Mouse (Mus musculus) left cerebral cortex, adult 18-20 months (tissue): ENCODE measurements around the gene Mllt3. TPM values are rescaled to one million over a fixed set of nuclear protein-coding genes. Genes with fewer than 3 reads are reported as not detected.
A peak's percentile ranks its signal among the peaks of the same experiment; 100 is the strongest.

Experiments used
- DNase-seq, 2 experiments: peaks; one replicate each; pipeline ENCODE4 v3.0.0; 2021 to 2022; ENCODE audit warnings: low spot score in 2 of 2, mixed read lengths in 1 of 2
- long read RNA-seq, 2 experiments: library from polyadenylated mRNA; stranded (forward); transcript quantifications; one replicate each; pipeline ENCODE4 v2.0.0; 2021
- total RNA-seq, 2 experiments: library from RNA; stranded (reverse); gene quantifications; 2 replicates each; pipeline ENCODE4 v1.2.3; 2021

Gene Mllt3
- 10 to 100 TPM; 40.0 to 49.7 TPM for total RNA-seq
- long read RNA-seq, experiment 1, full-length matches to known transcripts, result 4 of 9 reads
- long read RNA-seq, experiment 1, partial matches to known transcripts, result 1 of 9 reads
- long read RNA-seq, experiment 1, other reads (novel, unspliced or antisense), result 4 of 9 reads
- long read RNA-seq, experiment 2, full-length matches to known transcripts, result 2 of 8 reads
- long read RNA-seq, experiment 2, partial matches to known transcripts, result 3 of 8 reads
- long read RNA-seq, experiment 2, other reads (novel, unspliced or antisense), result 3 of 8 reads

DNA sequence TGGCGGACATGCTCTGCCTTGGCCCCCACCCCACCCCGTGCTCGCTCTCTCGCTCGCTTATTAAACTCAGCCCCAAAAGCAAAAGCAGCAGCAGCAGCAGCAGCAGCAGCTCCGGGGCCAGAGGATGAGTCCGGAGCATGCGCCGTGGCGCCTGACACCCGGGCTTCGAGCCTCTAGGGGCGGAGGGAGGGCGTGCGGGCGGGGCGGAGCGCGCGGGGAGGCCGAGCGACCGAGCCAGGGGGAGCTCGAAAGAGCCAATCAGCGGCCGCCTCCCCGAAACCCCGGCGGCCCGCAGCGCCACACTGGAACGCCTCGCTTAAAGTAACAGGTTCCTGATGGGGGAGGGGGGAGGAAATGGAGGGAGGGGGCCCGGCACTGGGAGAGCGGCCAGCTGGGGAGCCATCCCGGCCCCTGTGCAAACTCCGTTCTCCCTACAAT lies at the start of gene Mllt3:
Mllt3 (minus strand) TSS at position 149 of the 438 bp plus-strand sequence.
- peak; percentile 93 to 97 for DNase-seq

DNA sequence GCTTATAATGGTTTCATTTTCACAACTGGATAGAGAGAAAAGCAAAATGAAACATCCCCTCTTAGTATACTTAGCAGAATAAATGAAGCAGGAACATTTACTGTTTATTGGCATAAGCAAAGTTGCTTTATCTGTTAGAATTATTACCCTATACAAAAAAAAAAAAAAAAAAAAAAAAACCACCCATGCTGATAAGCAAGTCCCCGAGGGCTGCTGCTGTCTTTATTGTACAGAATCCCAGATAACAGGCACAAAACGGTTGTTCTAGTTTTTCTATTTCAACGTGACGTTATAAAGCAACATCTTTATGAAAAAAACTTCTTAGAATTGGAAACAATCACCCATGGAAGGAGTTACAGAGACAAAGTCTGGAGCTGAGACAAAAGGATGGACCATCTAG lies 49.2 kb upstream of the Mllt3 start:
- DNase-seq, result no peak

DNA sequence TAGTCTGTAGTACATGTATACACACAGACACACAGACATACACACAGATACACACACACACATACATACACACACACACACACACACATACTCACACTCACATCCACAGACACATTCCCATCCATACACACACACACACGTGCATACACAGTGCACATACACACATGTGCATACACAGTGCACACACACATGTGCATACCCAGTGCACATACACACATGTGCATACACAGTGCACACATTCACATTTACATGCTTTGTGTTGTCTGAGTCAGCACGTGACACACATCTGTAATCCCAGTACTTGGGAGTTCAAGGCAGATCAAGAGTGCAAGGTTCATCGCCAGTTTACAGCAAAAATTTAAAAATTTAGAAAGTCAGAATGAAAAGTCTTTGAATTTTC lies 48.7 kb upstream of the Mllt3 start:
- no peak for DNase-seq

GRCm38 (mm10) chr4:88081417-88081816 lies 48.3 kb upstream of the Mllt3 start:
- no peak for DNase-seq

DNA sequence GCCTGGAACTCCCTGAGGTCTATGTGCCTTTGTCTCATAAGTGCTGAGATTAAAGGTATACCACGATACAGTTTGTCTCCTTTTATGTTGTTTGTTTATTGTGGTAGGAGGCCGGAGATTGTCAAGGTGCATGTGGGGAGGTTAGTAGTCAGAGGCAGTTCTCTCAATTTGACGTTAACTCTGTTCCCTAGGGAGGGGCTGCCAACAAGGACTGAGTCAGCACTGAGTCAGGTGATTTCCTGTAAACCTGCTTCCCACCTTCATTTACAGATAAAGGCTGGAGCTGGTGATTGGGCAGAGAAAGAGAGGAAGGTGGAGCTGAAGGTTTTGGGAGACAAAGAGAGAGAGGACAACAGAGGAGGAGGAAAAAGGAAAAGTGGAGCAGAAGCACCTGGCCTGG lies 45.8 kb upstream of the Mllt3 start:
- no peak for DNase-seq

- no peak for DNase-seq
Observed at GRCm38 (mm10) chr4:88075388-88075787, 42.2 kb upstream of the Mllt3 start.

DNA sequence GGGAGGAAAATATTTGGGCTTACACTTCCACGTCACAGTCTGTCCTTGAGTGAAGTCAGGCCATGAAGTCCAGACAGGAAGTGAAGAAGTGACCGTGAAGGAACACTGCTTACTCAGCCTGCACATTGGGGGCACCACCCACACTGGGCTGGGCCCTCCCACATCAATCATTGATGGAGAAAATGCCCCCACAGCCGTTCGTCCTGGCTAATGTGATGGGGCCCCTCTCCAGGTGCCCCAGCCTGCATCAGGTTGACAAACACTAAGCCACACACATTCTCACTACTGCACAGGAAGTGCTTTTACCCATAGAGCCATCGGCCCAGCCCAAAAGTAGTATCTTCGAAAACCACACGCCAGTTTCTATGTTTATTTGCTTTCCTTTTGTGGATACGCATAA lies 13.1 kb upstream of the Mllt3 start:
- no peak for DNase-seq

DNA sequence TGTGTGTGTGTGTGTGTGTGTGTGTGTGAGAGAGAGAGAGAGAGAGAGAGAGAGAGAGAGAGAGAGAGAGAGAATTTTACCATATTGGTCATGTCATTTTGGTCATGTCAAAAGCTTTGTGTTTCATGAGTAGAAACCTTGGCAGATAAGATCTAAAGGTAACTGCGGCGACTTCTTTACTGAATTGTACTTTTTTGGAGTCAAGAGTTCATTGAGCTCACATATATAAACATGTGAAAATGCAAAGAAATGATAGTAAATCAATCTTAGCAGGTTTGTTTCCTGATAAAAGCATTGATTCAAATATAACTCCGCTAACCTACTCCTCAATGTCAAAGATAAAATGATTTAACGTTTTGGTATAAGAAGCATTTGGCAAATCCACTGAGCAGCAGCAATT lies 12.0 kb upstream of the Mllt3 start:
- DNase-seq, result no peak

DNA sequence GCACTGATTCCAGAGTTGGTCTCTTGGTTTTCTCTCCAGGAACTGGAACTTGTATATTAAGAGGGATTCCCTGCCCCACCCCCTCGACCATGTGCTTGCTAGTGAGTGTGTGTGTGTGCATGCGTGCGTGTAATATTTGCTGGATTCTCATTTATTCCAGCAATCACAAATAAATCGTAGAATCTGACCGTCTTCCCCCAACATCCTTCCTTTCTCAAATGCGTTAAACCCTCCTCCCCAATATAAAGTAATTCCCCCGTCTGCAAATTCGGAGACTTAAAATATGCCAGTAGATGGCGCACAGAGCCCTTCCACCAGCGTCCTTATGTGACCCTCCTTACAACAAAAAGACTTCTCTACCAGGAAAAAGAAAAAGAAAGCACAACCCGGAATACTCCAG lies 2.2 kb upstream of the Mllt3 start:
- peak; percentile 32 to 54 for DNase-seq

DNA sequence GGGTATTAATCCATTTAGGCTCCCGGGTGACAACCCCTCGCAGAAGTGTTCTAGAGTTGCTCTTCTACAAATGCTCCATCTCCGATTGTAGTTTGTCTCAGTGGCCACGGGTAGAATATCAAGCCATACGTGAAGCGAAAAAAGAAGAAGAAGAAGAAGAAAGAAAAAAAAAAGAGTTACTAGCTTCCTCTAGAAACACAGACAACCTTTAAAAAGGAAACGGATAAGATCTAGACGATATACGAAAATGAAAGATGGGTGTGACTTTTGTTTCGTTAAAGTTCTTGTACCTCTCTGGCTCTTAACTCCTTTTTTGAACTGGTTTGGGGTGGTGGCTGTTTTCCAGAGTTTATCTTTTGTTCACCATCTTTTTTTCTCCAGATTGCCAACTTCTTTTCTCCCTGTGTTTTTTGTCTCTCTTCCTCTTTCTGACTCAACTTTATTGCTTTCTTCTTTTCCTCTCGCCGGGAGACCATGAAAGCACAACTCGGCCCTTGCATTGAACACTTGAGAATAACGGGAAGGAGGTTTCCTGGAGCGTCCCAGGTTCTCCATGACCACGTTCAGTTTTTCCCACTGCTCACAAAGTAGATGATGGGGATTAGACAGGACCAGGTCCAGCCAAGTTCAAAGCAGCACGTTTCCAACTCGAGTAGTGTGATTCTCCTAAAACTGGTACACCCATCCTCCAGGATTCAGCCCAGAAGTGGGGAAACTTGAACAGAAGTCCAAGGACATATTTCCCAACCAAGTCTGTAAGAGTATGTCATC lies 1.4 kb upstream of the Mllt3 start:
- no peak for DNase-seq

DNA sequence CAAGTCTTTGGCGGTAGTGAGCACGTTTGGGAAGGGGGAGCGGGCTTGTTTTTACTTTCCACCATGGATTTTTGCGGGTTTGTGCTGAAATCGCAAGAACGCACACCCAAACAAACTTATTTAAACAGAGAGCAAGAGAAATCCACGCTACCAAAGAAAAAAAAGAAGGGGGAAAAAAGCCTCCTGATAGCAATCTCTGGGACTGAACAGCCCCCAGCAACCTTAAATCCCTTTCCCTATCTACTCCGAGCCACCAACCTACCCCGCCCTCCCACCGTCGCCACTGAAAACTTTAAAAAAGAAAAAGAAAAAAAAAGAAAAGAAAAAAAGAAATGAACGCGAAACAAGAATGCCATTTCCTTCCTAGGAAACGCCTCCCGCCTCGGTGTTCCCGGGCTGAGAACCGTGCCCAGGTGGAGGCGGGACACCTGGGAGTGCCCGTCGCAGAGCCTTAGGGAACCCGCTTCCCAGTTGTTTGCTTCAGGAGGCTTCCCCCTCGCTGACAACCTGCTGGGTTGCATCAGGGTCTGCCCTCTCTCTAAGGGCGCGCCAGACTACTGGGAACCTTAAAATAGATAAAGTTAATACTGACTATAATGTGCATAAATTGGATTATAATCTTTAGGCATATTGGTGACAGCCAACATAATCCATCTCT lies 694 bp upstream of the Mllt3 start:
- no peak for DNase-seq

GRCm38 (mm10) chr4:88032151-88033098 lies 739 bp downstream of the Mllt3 start:
- DNase-seq, result peak; percentile 43 to 61

DNA sequence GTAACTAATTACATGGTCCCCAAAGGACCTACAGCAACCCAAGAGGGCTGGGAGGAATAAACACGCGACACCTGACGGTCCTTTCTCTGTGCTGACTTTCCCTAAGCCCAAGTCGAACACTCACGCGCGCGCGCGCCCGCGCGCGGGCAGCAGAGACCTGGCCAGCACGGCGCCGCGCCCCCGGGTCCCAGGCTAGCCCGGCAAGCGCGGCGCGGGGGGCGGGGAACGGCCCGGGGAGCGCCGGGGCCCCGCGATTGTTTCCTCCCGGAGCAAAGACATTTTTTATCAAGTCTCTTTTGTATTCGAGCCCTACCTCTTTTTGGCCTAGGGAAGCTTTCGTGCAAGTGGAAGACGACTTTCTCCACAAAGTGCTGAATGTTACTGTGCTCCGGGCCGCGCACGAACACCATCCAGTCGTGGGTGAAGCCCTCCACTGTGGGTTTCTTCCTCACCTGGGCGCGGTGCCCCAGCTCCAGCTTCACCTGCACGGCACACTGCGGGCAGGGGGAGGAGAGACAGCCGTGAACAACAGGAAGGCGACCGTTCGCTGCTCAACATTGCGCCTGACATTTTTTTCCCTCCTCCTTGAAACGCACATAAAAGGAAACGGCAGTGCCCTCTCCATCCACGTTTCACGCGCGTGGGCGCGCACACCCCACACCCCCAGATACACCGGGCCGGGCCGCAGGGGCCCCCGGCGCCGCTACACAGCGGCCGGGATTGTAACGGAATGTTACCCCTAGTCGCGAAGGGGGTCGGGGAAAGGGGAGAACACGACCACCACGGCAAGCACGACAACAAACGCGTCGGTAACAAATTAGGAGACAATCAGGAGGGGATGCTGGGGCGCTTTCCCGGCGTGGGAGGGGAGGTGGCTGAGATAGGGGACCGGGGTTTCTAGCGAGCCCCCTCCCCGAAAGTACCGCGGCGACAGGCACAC lies 1.7 kb downstream of the Mllt3 start:
- DNase-seq, result peak; percentile 40 to 48

DNA sequence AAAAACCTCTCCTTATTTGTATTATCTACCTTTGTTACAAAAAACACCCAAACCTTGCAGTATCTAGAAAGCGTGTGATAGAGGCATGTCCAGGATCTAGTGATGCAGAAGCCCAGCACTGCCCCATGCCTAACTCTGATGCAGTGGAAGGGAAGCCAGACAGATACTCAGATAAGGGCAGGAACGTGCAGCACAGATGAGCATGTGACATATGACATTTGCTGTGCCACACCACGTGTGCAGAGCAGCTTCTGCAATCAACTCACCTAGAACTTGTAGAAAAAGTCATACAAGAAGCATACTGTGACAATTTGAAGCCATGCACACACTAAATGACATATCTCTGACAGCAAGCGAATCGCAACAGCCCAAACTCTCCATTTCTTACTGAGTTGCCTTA lies 9.6 kb downstream of the Mllt3 start:
- DNase-seq, result no peak

- DNase-seq, result no peak
Observed at GRCm38 (mm10) chr4:88022623-88023022, 10.5 kb downstream of the Mllt3 start.

DNA sequence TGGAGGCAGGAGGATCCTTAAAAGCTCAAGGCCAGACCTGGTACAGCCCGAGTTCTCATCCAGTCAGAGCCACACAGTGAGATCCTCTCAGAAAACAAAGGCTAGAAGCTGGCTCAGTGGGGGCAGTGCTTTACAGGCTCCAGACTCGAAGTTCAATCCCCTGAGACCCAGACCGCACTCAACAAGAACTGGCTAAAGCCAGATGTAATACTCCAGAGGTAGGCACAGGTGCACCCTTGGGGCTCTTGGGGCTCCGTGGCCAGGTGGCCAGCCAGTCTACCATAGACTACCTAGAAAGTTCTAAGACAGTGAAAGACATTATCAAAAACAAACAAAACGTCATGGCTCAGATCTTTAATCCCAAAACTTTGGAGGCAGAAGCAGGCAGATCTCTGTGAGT lies 12.7 kb downstream of the Mllt3 start:
- no peak for DNase-seq

DNA sequence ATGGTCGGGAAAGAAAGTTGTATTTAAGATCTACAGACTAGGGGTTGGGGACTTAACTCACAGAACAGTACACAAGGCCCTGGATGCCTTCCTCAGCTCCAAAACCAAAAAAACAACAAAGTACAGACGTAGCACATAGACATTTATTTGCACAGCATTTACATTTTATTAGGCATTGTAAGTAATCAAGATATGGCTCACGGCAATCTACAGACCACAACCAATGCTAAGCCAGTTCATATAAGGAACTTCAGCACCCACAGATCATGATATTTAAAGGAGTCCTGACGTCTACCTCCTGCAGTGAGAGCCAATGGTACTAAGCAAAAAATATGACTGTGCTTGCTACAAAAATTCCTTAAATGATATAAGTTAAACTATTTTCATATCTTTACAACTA lies 13.5 kb downstream of the Mllt3 start:
- no peak for DNase-seq

- DNase-seq, result no peak
Observed at GRCm38 (mm10) chr4:88017452-88018350, 15.5 kb downstream of the Mllt3 start.

- DNase-seq, result no peak
Observed at GRCm38 (mm10) chr4:88015765-88016164, 17.4 kb downstream of the Mllt3 start.
